Comparison of ENCODE assay signal across 25 mouse cellular contexts in genomic region chr1:126982805-126983204, GRCm38 (mm10).
DNase-seq lines count a peak whose midpoint lies in the region; ATAC-seq lines count a peak whose summit lies in the region.
"Had no signal": no experiment of that assay in that cellular context is flagged by ENCODE, and none has a peak within 500 bp of the region (broad histone marks: within the 10 kb centered on the region; RNA-seq: fewer than 3 reads in every experiment).

No protein-coding gene starts in this region.

- no peak overlapping the region for H3K27ac ChIP-seq in hindbrain, embryonic 13.5 days
- no peak overlapping the region for H3K27ac ChIP-seq in hindbrain, embryonic 11.5 days (ENCODE audit: low read depth, low read length)
- no peak overlapping the region for H3K27ac ChIP-seq in midbrain, embryonic 13.5 days
- no peak overlapping the region for H3K27ac ChIP-seq in midbrain, embryonic 10.5 days (replicated peaks)
- no peak overlapping the region for H3K27ac ChIP-seq in neural tube, embryonic 15.5 days (replicated peaks)
- H3K27ac ChIP-seq: embryonic facial prominence, embryonic 10.5 days; embryonic facial prominence, embryonic 13.5 days; forebrain, embryonic 10.5 days; forebrain, embryonic 13.5 days; heart, embryonic 13.5 days had no signal

- intact Hi-C loops in left cerebral cortex, postnatal 14 days (cut with DNase I): no loop called here

- H3K4me3 ChIP-seq in hindbrain, embryonic 13.5 days: no peak overlapping the region
- no peak overlapping the region for H3K4me3 ChIP-seq in hindbrain, embryonic 11.5 days (ENCODE audit: low read depth, low read length)
- H3K4me3 ChIP-seq in midbrain, embryonic 13.5 days (replicated peaks): no peak overlapping the region
- no peak overlapping the region for H3K4me3 ChIP-seq in midbrain, embryonic 10.5 days
- H3K4me3 ChIP-seq in neural tube, embryonic 15.5 days (replicated peaks): no peak overlapping the region
- H3K4me3 ChIP-seq: embryonic facial prominence, embryonic 10.5 days; embryonic facial prominence, embryonic 13.5 days; forebrain, embryonic 10.5 days; forebrain, embryonic 13.5 days; heart, embryonic 13.5 days had no signal

- no peaks in the 10 kb centered on the region for H3K4me1 ChIP-seq in hindbrain, embryonic 13.5 days (replicated peaks)
- no peaks in the 10 kb centered on the region for H3K4me1 ChIP-seq in hindbrain, embryonic 11.5 days (replicated peaks; ENCODE audit: control insufficient read depth, insufficient read depth, low read length)
- H3K4me1 ChIP-seq in midbrain, embryonic 13.5 days (replicated peaks): no peaks in the 10 kb centered on the region
- no peaks in the 10 kb centered on the region for H3K4me1 ChIP-seq in midbrain, embryonic 10.5 days
- H3K4me1 ChIP-seq in neural tube, embryonic 15.5 days: 0 out of 2 replicates have a peak, but pooled peaks cover 4% of the 10 kb centered on the region
- H3K4me1 ChIP-seq: embryonic facial prominence, embryonic 10.5 days; embryonic facial prominence, embryonic 13.5 days; forebrain, embryonic 10.5 days; forebrain, embryonic 13.5 days; heart, embryonic 13.5 days had no signal

- H3K4me2 ChIP-seq in hindbrain, embryonic 13.5 days: no peak overlapping the region
- no peak overlapping the region for H3K4me2 ChIP-seq in hindbrain, embryonic 11.5 days (replicated peaks; ENCODE audit: low read depth, low read length)
- H3K4me2 ChIP-seq in midbrain, embryonic 13.5 days (replicated peaks): no peak overlapping the region
- H3K4me2 ChIP-seq in neural tube, embryonic 15.5 days: no peak overlapping the region
- H3K4me2 ChIP-seq: embryonic facial prominence, embryonic 13.5 days; forebrain, embryonic 13.5 days; heart, embryonic 13.5 days had no signal

- no peak for DNase-seq in hindbrain, embryonic 11.5 days (ENCODE audit: low spot score)
- no peak for DNase-seq in midbrain, embryonic 10.5 days (ENCODE audit: low spot score)
- peak; percentile 6 for DNase-seq in retina, postnatal 1 day
- DNase-seq in retina, embryonic 14.5 days (ENCODE audit: low spot score): no peak
- DNase-seq in left cerebral cortex, postnatal 14 days (ENCODE audit: low spot score in 2 of 2): no peak
- DNase-seq: adrenal gland, adult 8-10 months; adrenal gland, postnatal 25 days; cerebellum, adult 11-12 months; cerebellum, adult 8-10 months; cerebellum, postnatal 36 days; embryo, embryonic 11 days; gastrocnemius, postnatal 14 days; heart, postnatal 14 days; heart, postnatal 4 days had no signal

- peaks cover 10% of the 10 kb centered on the region for H3K9me3 ChIP-seq in hindbrain, embryonic 13.5 days
- no peaks in the 10 kb centered on the region for H3K9me3 ChIP-seq in hindbrain, embryonic 11.5 days (ENCODE audit: control insufficient read depth, low read length)
- H3K9me3 ChIP-seq in midbrain, embryonic 13.5 days: no peaks in the 10 kb centered on the region
- no peaks in the 10 kb centered on the region for H3K9me3 ChIP-seq in midbrain, embryonic 10.5 days (replicated peaks)
- no peaks in the 10 kb centered on the region for H3K9me3 ChIP-seq in neural tube, embryonic 15.5 days (replicated peaks)
- H3K9me3 ChIP-seq: embryonic facial prominence, embryonic 13.5 days; forebrain, embryonic 10.5 days; forebrain, embryonic 13.5 days; heart, embryonic 13.5 days had no signal

- 0 out of 2 replicates have a peak, but pooled peaks have one; percentile 36 for ATAC-seq in hindbrain, embryonic 13.5 days (ENCODE audit: low FRiP score)
- ATAC-seq in hindbrain, embryonic 11.5 days (ENCODE audit: low FRiP score): no peak
- ATAC-seq in midbrain, embryonic 13.5 days: 0 out of 2 replicates have a peak, but pooled peaks have one; percentile 27
- 0 out of 2 replicates have a peak, but pooled peaks have one; percentile 38 for ATAC-seq in neural tube, embryonic 15.5 days (ENCODE audit: low FRiP score)
- ATAC-seq: activated CD4-positive, CD25-positive, alpha-beta regulatory T cell, adult 4 months; CD4-positive, CD25-positive, alpha-beta regulatory T cell, adult 4 months; forebrain, embryonic 13.5 days; forebrain, embryonic 16.5 days had no signal

- H3K9ac ChIP-seq in hindbrain, embryonic 13.5 days: no peak overlapping the region
- no peak overlapping the region for H3K9ac ChIP-seq in hindbrain, embryonic 11.5 days (ENCODE audit: low read depth, low read length)
- no peak overlapping the region for H3K9ac ChIP-seq in midbrain, embryonic 13.5 days (replicated peaks)
- H3K9ac ChIP-seq in neural tube, embryonic 15.5 days (replicated peaks): no peak overlapping the region
- H3K9ac ChIP-seq: embryonic facial prominence, embryonic 13.5 days; forebrain, embryonic 13.5 days; heart, embryonic 13.5 days had no signal

- WGBS in hindbrain, embryonic 13.5 days: 64% methylated on average over 5 of the region's 5 CpGs
- WGBS in hindbrain, embryonic 11.5 days: 80% methylated on average over 5 of the region's 5 CpGs
- 77% methylated on average over 5 of the region's 5 CpGs for WGBS in midbrain, embryonic 13.5 days
- WGBS in midbrain, embryonic 10.5 days: 94% methylated on average over 5 of the region's 5 CpGs
- WGBS in neural tube, embryonic 15.5 days: 49% methylated on average over 5 of the region's 5 CpGs

- H3K27me3 ChIP-seq in hindbrain, embryonic 13.5 days: no peaks in the 10 kb centered on the region
- H3K27me3 ChIP-seq in hindbrain, embryonic 11.5 days (ENCODE audit: control insufficient read depth, insufficient read depth, low read length): no peaks in the 10 kb centered on the region
- no peaks in the 10 kb centered on the region for H3K27me3 ChIP-seq in midbrain, embryonic 13.5 days
- H3K27me3 ChIP-seq in midbrain, embryonic 10.5 days (ENCODE audit: low read depth, poor library complexity, severe bottlenecking): no peaks in the 10 kb centered on the region
- no peaks in the 10 kb centered on the region for H3K27me3 ChIP-seq in neural tube, embryonic 15.5 days (replicated peaks)
- H3K27me3 ChIP-seq: embryonic facial prominence, embryonic 13.5 days; forebrain, embryonic 13.5 days; heart, embryonic 13.5 days had no signal

- H3K36me3 ChIP-seq in hindbrain, embryonic 13.5 days: no peaks in the 10 kb centered on the region
- no peaks in the 10 kb centered on the region for H3K36me3 ChIP-seq in hindbrain, embryonic 11.5 days (ENCODE audit: control insufficient read depth, insufficient read depth, low read length)
- no peaks in the 10 kb centered on the region for H3K36me3 ChIP-seq in midbrain, embryonic 13.5 days
- no peaks in the 10 kb centered on the region for H3K36me3 ChIP-seq in midbrain, embryonic 10.5 days
- no peaks in the 10 kb centered on the region for H3K36me3 ChIP-seq in neural tube, embryonic 15.5 days
- H3K36me3 ChIP-seq: embryonic facial prominence, embryonic 10.5 days; embryonic facial prominence, embryonic 13.5 days; forebrain, embryonic 10.5 days; heart, embryonic 13.5 days had no signal
